Mouse (Mus musculus): ENCODE data around the gene Pnn. TPM values are rescaled to one million over a fixed set of nuclear protein-coding genes. Genes with fewer than 3 reads are reported as not detected.

Pnn gene
- total RNA-seq (2023): 79.6 TPM

DNA sequence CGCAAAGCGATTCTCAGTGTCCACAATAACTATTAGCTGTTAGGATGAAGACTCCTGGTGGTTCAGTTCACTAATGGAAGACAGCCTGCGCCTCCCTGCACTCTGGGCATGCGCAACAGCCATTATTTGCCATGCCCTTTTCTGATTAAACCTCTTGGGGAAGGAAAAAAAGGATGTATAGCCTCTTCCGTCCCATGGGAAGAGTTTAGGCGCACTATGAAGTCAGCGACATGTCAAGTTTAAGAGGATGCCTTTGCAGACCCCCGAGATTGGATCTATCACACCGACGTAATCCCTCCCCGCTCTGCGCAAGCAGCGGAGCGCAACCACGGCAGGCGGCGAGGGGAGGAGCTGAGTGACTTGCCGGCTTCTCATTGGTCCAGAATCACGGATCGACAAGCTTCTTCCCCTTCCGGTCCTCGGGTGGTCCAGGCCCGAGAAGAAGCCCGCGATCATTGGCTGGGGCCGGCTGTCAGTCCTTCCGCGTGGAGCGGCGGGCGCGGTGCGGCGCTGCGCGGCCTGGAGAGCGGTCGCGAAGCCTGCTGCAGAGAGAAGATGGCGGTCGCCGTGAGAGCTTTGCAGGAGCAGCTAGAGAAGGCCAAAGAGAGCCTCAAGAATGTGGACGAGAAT is at the start of gene Pnn:
Gene Pnn (plus strand): TSS at position 437 of the 630 bp plus-strand sequence.

DNA sequence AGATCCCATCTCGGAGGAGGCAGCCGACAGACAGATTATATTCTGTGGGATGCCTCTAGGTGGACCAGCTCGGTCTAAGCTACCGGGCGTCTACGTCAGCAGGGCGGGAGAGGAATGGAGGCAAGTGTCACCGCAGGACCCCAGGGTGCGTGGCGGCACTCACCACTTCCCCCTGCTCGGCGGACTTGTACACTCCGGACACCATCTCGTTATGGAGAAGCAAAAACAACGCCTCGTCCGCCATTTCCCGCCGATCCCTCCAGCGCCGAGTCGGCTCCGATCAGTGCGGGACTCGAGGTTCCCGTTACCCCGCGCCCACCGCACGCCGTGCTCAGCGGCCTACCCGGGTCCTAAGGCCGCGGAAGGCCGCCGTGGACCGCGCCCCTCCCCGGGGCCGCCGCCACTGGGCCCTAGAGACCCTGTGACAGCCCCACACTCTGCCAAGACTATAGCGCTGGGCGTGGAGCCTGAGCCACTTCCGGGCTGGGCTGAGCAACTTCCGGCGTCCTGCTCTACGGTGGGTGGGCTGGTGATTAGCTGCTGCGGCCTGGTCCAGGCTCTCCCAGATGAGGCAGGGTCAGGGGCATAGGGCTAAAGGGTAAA is 5.6 kb upstream of the Pnn start, which contains the start of gene Trappc6b:
Gene Trappc6b (minus strand): TSS at position 480 of the 603 bp plus-strand sequence.

DNA sequence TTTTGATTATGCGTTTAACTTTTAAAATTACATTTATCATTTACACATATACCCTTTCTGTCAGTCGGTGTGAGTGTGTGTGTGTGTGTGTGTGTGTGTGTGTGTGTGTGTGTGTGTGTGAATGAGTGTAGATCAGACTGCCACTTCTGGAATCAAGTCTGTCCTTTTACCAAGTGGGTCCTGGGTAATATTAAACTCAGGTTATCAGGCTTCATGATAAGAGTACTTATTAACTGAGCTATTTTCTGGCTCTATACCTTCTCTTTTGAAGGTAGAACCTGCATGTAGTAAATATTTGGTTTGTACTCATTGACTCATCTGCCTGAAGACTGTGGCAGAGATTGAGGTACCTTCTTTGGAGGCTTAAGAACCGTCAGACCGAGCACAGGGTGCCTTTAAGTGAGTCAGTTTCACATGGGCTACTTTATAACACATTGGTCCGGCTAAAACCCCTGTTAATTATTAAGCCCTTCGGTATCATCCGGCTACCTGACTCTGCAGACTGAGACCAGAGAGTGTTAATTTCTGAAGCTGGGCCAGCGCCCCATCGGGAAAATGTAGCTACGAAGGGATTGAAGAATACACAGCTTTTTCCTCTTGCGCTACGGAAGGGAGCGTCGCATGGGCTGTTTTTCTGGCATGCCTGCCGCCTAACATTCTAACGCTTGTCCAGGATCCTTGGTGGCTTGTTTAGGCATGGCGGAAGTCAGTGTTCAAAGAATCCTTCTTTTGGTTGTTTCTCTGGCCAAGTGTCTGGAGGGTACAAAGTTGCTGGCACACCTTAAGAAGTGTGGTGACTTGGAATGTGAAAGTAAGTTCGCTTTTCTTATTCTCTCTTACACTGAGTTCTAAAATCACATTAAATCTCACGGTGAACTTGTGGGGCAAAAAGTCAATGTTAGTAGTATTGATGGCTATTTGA is 28.7 kb downstream of the Pnn start, which contains the start of gene Mia2:
Gene Mia2 (plus strand): TSS at position 696 of the 922 bp plus-strand sequence.

Other genes starting within 250 kb of the Pnn start
- 21.9 TPM for gene Sec23a, start 54.9 kb upstream of the Pnn start, total RNA-seq (2023)
- gene Gemin2, start 53.5 kb upstream of the Pnn start, total RNA-seq (2023): 10.1 TPM
- 58.8 TPM for gene Trappc6b, start 5.4 kb upstream of the Pnn start, total RNA-seq (2023)
- 141 TPM for gene Mia2, start 28.9 kb downstream of the Pnn start, total RNA-seq (2023)
- gene Fbxo33, start 152.8 kb downstream of the Pnn start, total RNA-seq (2023): 97.9 TPM